Mouse (Mus musculus): Measurements from ENCODE around the gene Olfr90. TPM values are rescaled to one million over a fixed set of nuclear protein-coding genes. Genes with fewer than 3 reads are reported as not detected.

Olfr90 gene
- polyA plus RNA-seq, 1 experiment = not detected

- Histone ChIP-seq H3K27me3 (ENCODE audit: control insufficient read depth) (peaks cover 68% of the 10 kb centered on the region), H3K4me1 (ENCODE audit: control insufficient read depth) (peaks cover 4% of the 10 kb centered on the region), H3K9me3 (ENCODE audit: control insufficient read depth, low read length) (peaks cover 2% of the 10 kb centered on the region; the same call in 1 of the 2 replicates), H3K36me3 (ENCODE audit: control insufficient read depth) (no peaks in the 10 kb centered on the region), H3K4me3 (replicated peaks) (no peak overlapping the region)
- TF ChIP-seq GATA1 (IDR thresholded peaks at IDR 0.05; ENCODE audit: low read length) (no peak), TAL1 (IDR thresholded peaks at IDR 0.05; ENCODE audit: low read length) (no peak)
Measured at GRCm38 (mm10) chr17:37049570-37050310, 38.6 kb downstream of the Olfr90 start.

GRCm38 (mm10) chr17:37048383-37048782 lies 39.9 kb downstream of the Olfr90 start:
- TF ChIP-seq GATA1 (IDR thresholded peaks at IDR 0.05; ENCODE audit: low read length) (no peak), TAL1 (IDR thresholded peaks at IDR 0.05; ENCODE audit: low read length) (no peak)
- Histone ChIP-seq H3K4me1 (ENCODE audit: control insufficient read depth) (peaks cover 4% of the 10 kb centered on the region), H3K9me3 (ENCODE audit: control insufficient read depth, low read length) (peaks cover 2% of the 10 kb centered on the region; the same call in 1 of the 2 replicates), H3K4me3 (replicated peaks) (no peak overlapping the region), H3K36me3 (ENCODE audit: control insufficient read depth) (no peaks in the 10 kb centered on the region), H3K27me3 (ENCODE audit: control insufficient read depth) (peaks cover 80% of the 10 kb centered on the region)

GRCm38 (mm10) chr17:37047981-37048380 lies 40.3 kb downstream of the Olfr90 start:
- H3K9me3 ChIP-seq (ENCODE audit: control insufficient read depth, low read length) = peaks cover 2% of the 10 kb centered on the region; the same call in 1 of the 2 replicates
- no peaks in the 10 kb centered on the region for H3K36me3 ChIP-seq (ENCODE audit: control insufficient read depth)
- H3K4me3 ChIP-seq (replicated peaks) = no peak overlapping the region
- H3K27me3 ChIP-seq (ENCODE audit: control insufficient read depth) = peaks cover 81% of the 10 kb centered on the region
- peaks cover 4% of the 10 kb centered on the region for H3K4me1 ChIP-seq (ENCODE audit: control insufficient read depth)
- TF ChIP-seq GATA1 (IDR thresholded peaks at IDR 0.05; ENCODE audit: low read length) (no peak), TAL1 (IDR thresholded peaks at IDR 0.05; ENCODE audit: low read length) (no peak)

- H3K27me3 ChIP-seq (ENCODE audit: control insufficient read depth) = peaks cover 81% of the 10 kb centered on the region
- H3K36me3 ChIP-seq (ENCODE audit: control insufficient read depth) = no peaks in the 10 kb centered on the region
- no peak overlapping the region for H3K4me3 ChIP-seq (replicated peaks)
- H3K4me1 ChIP-seq (ENCODE audit: control insufficient read depth) = peaks cover 4% of the 10 kb centered on the region
- peaks cover 2% of the 10 kb centered on the region; the same call in 1 of the 2 replicates for H3K9me3 ChIP-seq (ENCODE audit: control insufficient read depth, low read length)
- TF ChIP-seq GATA1 (IDR thresholded peaks at IDR 0.05; ENCODE audit: low read length) (no peak), TAL1 (IDR thresholded peaks at IDR 0.05; ENCODE audit: low read length) (no peak)
Measured at GRCm38 (mm10) chr17:37047332-37047976, 40.8 kb downstream of the Olfr90 start.

- TF ChIP-seq TAL1 (IDR thresholded peaks at IDR 0.05; ENCODE audit: low read length) (no peak), GATA1 (IDR thresholded peaks at IDR 0.05; ENCODE audit: low read length) (no peak)
- Histone ChIP-seq H3K9me3 (ENCODE audit: control insufficient read depth, low read length) (peaks cover 2% of the 10 kb centered on the region; the same call in 1 of the 2 replicates), H3K4me3 (replicated peaks) (peak overlapping the region; percentile 42), H3K36me3 (ENCODE audit: control insufficient read depth) (no peaks in the 10 kb centered on the region), H3K27me3 (ENCODE audit: control insufficient read depth) (peaks cover 81% of the 10 kb centered on the region), H3K4me1 (ENCODE audit: control insufficient read depth) (peaks cover 4% of the 10 kb centered on the region)
Measured at GRCm38 (mm10) chr17:37046312-37047112, 41.8 kb downstream of the Olfr90 start.

- no peak for TF ChIP-seq GATA1 (IDR thresholded peaks at IDR 0.05; ENCODE audit: low read length)
- TF ChIP-seq TAL1 (IDR thresholded peaks at IDR 0.05; ENCODE audit: low read length) = no peak
- Histone ChIP-seq H3K36me3 (ENCODE audit: control insufficient read depth) (no peaks in the 10 kb centered on the region), H3K27me3 (ENCODE audit: control insufficient read depth) (peaks cover 73% of the 10 kb centered on the region), H3K9me3 (ENCODE audit: control insufficient read depth, low read length) (peaks cover 2% of the 10 kb centered on the region; the same call in 1 of the 2 replicates), H3K4me3 (replicated peaks) (peak within 1 kb of the TSS; percentile 42), H3K4me1 (ENCODE audit: control insufficient read depth) (peaks cover 4% of the 10 kb centered on the region)
Measured at GRCm38 (mm10) chr17:37045611-37046311, 42.5 kb downstream of the Olfr90 start, which contains the start of gene Gabbr1. Gabbr1 (plus strand) TSS chr17:37045966.

- no peaks in the 10 kb centered on the region for H3K36me3 ChIP-seq (ENCODE audit: control insufficient read depth)
- TF ChIP-seq GATA1 (IDR thresholded peaks at IDR 0.05; ENCODE audit: low read length) = no peak
- TF ChIP-seq TAL1 (IDR thresholded peaks at IDR 0.05; ENCODE audit: low read length) = no peak
- H3K27me3 ChIP-seq (ENCODE audit: control insufficient read depth) = peaks cover 63% of the 10 kb centered on the region
- H3K4me3 ChIP-seq (replicated peaks) = no peak overlapping the region
- H3K9me3 ChIP-seq (ENCODE audit: control insufficient read depth, low read length) = peaks cover 2% of the 10 kb centered on the region; the same call in 1 of the 2 replicates
- H3K4me1 ChIP-seq (ENCODE audit: control insufficient read depth) = peaks cover 4% of the 10 kb centered on the region
Measured at GRCm38 (mm10) chr17:37044651-37045244, 43.6 kb downstream of the Olfr90 start.

Data from erythroblast, embryonic 14.5 days (primary cell).